Mouse (Mus musculus) C2C12 (cell line): ENCODE results near the gene Paxbp1.

Source experiments
- CTCF ChIP-seq: IDR thresholded peaks from one replicate; pipeline ENCODE4 v1.5.1; 2011; ENCODE audit not compliant: control insufficient read depth, insufficient read depth, insufficient read length
- MAX ChIP-seq: IDR thresholded peaks from one replicate; pipeline ENCODE4 v1.6.1; 2011; ENCODE audit warnings: mild to moderate bottlenecking, control low read depth

GRCm38 (mm10) chr16:90999827-91000226 is 44.5 kb downstream of the Paxbp1 start:
- TF ChIP-seq CTCF (no peak), MAX (no peak)
